Mouse (Mus musculus) G1E (cell line): ENCODE data around the gene Mcrip1.

ENCODE experiments used
- CTCF ChIP-seq: IDR thresholded peaks from 2 replicates; pipeline ENCODE4 v1.5.1; 2012; ENCODE audit warnings: low read depth, low read length, inconsistent platforms, mixed read lengths
- GATA2 ChIP-seq: IDR thresholded peaks from 2 replicates; pipeline ENCODE4 v1.6.1; 2012; ENCODE audit warnings: low read depth, low read length, inconsistent platforms, borderline replicate concordance
- TAL1 ChIP-seq: conservative IDR thresholded peaks from 2 replicates; pipeline ENCODE4 v1.6.1; 2012; ENCODE audit warnings: low read depth, low read length, inconsistent platforms, mixed read lengths

DNA sequence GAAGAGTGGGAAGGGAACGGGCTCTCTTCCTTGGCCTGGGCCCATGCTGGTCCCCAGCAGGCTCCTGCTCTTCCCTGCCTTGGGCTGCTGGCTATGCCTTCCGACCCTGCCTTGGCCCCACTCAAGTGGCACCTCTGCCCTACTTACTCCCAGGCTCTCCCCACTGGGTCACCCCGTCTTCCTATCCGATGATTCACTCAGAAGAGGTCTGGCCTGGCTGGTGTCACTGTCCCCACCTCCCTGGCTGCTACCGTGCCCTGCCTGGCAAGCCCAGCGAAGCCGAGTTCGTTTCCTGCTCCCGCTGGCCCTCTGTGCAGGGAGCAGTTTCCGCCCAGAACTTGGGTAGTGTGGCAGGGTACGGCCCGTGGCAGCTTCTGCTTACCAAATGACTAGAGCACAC lies 51.3 kb downstream of the Mcrip1 start:
- TF ChIP-seq TAL1 (no peak), GATA2 (no peak), CTCF (no peak)
